Mouse (Mus musculus): Measurements from ENCODE around the gene Tmem150b. TPM values are rescaled to one million over a fixed set of nuclear protein-coding genes. Genes with fewer than 3 reads are reported as not detected.
A peak's percentile ranks its signal among the peaks of the same experiment; 100 is the strongest.

Gene Tmem150b
- polyA plus RNA-seq, 1 experiment from 2014 or later = 0.32 TPM

DNA sequence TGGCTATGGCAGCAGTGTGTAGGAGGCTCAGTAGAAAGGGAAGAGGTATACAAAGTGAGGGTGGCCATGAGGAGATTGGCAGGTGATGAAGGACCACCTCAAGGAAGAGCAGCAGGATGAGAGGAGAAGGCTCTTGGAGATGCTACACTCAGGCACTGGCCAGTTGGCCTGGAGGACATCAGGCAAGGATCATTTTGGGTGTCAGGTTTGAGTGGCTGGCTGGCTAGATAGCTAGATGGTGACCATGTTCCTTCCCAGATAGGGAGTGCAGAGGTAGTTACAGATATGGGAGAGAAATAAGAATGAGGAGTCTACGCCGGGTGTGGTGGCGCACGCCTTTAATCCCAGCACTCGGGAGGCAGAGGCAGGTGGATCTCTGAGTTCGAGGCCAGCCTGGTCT lies 19.8 kb upstream of the Tmem150b start:
- Histone ChIP-seq H3K27ac (replicated peaks) (no peak overlapping the region), H3K4me1 (replicated peaks) (peaks cover 33% of the 10 kb centered on the region), H3K9ac (no peak overlapping the region), H3K9me3 (no peaks in the 10 kb centered on the region), H3K4me3 (no peak overlapping the region), H3K4me2 (no peak overlapping the region), H3K27me3 (no peaks in the 10 kb centered on the region), H3K36me3 (peaks cover 48% of the 10 kb centered on the region)
- 93% methylated on average over 6 of the region's 6 CpGs for WGBS
- ATAC-seq (ENCODE audit: low read depth) = no peak

- no peak for ATAC-seq (ENCODE audit: low read depth)
- H3K27me3 ChIP-seq = no peaks in the 10 kb centered on the region
- WGBS = 77% methylated on average over 2 of the region's 2 CpGs
- 0 out of 2 replicates have a peak overlapping the region, but pooled peaks have one; percentile 14 for H3K9ac ChIP-seq
- no peaks in the 10 kb centered on the region for H3K9me3 ChIP-seq
- peaks cover 44% of the 10 kb centered on the region for H3K36me3 ChIP-seq
- H3K27ac ChIP-seq (replicated peaks) = no peak overlapping the region
- H3K4me3 ChIP-seq = no peak overlapping the region
- H3K4me1 ChIP-seq (replicated peaks) = peaks cover 42% of the 10 kb centered on the region
- H3K4me2 ChIP-seq = no peak overlapping the region
These were observed 18.3 kb upstream of the Tmem150b start for GRCm38 (mm10) chr7:4743354-4743753.

GRCm38 (mm10) chr7:4742482-4742819 lies 17.4 kb upstream of the Tmem150b start:
- peaks cover 44% of the 10 kb centered on the region for H3K4me1 ChIP-seq (replicated peaks)
- no peaks in the 10 kb centered on the region for H3K9me3 ChIP-seq
- no peak for ATAC-seq (ENCODE audit: low read depth)
- H3K4me3 ChIP-seq = no peak overlapping the region
- WGBS = 87% methylated on average over 6 of the region's 6 CpGs
- peak overlapping the region; percentile 85; the same call in 1 of the 2 replicates for H3K4me2 ChIP-seq
- H3K9ac ChIP-seq = peak overlapping the region; percentile 92; the same call in 1 of the 2 replicates
- H3K27me3 ChIP-seq = no peaks in the 10 kb centered on the region
- H3K27ac ChIP-seq (replicated peaks) = no peak overlapping the region
- H3K36me3 ChIP-seq = peaks cover 44% of the 10 kb centered on the region

DNA sequence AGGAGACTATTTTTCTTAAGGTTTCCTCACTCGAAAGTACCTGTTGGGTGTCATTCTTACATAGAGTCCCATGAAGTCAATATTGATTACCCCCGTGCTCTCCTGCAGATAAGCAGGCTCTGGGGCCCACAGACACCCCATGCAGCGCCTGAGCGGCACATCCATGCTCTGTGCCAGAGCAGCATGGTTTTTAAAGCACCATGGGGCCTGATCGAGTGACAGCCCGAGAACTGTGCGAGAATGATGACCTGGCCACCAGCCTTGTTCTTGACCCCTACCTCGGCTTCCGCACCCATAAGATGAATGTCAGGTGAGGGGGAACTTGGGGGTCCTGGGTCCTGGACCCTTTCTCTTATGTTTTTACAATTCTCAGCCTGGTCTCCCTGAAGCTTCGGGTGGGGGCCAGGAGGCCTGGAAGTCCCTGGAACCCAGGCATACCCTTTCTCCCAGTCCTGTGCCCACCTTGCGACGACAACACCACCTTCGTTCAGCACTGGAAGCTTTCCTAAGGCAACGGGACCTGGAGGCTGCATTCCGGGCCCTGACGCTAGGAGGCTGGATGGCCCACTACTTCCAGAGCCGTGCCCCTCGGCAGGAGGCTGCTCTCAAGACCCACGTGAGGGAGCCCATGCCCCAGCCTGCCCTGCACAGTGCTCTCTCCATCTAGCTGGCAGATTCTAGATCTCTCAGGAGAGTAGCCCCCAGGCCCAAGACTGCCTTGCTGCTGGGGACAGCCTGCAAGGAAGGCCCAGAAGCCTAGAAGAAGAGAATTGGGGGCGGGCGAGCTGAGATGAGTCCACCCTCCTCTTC lies 16.8 kb upstream of the Tmem150b start:
- ATAC-seq (ENCODE audit: low read depth) = no peak
- H3K4me3 ChIP-seq = peak overlapping the region; percentile 74
- H3K36me3 ChIP-seq = peaks cover 41% of the 10 kb centered on the region
- peak overlapping the region; percentile 95 for H3K27ac ChIP-seq (replicated peaks)
- peaks cover 44% of the 10 kb centered on the region for H3K4me1 ChIP-seq (replicated peaks)
- H3K9ac ChIP-seq = peak overlapping the region; percentile 92
- H3K9me3 ChIP-seq = no peaks in the 10 kb centered on the region
- H3K4me2 ChIP-seq = peak overlapping the region; percentile 85
- no peaks in the 10 kb centered on the region for H3K27me3 ChIP-seq
- WGBS = 79% methylated on average over 21 of the region's 21 CpGs

DNA sequence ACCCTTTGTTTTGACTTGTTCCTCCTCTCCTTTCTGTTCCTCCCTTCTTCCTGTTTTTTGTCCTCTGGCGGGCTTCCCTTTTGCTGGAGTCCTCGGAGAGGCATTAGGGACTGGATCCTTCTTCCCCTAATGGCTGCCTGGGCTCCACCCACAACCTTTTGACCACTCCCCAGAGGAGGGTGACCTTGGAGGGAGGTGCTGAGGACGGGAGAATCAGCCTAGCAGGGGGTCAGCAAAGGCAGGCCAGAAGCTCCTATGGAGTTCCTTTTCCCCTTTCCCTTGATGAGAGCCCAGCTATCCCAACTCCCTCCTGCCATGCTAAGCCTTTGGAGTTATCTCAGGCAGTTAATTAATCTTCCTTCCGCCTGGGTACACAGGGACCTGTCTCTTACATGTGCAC lies 16.1 kb upstream of the Tmem150b start:
- Histone ChIP-seq H3K4me2 (peak overlapping the region; percentile 85), H3K36me3 (peaks cover 34% of the 10 kb centered on the region), H3K9ac (peak overlapping the region; percentile 92), H3K4me3 (peak overlapping the region; percentile 74), H3K9me3 (no peaks in the 10 kb centered on the region), H3K27ac (replicated peaks) (peak overlapping the region; percentile 95), H3K4me1 (replicated peaks) (peaks cover 40% of the 10 kb centered on the region), H3K27me3 (no peaks in the 10 kb centered on the region)
- WGBS = under 1% methylated on average over 4 of the region's 4 CpGs
- no peak for ATAC-seq (ENCODE audit: low read depth)

DNA sequence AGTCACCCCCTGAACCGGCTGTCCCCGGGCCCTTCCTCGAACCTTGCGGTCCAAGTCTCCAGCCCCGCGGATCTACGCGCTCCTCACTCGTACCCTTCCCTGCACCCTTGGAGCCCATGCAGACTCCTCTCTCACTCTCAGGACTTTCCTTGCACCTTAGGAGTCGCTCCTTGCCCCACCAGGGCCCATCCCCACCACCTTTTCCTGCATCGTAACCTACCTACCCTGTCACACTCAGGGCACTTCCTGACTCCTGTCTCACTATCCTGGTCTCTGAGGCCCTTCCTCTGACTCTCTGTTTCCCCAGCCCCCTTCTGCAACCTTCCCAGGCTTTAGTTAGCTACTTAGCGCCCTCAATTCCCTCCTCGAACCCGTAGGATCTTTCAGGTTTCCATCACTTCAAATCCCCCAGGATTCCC lies 15.3 kb upstream of the Tmem150b start:
- 0% methylated on average over 11 of the region's 14 CpGs for WGBS
- peaks cover 40% of the 10 kb centered on the region for H3K4me1 ChIP-seq (replicated peaks)
- ATAC-seq (ENCODE audit: low read depth) = peak; percentile 42
- H3K27ac ChIP-seq (replicated peaks) = peak overlapping the region; percentile 95
- H3K36me3 ChIP-seq = peaks cover 26% of the 10 kb centered on the region
- no peaks in the 10 kb centered on the region for H3K27me3 ChIP-seq
- peak overlapping the region; percentile 74 for H3K4me3 ChIP-seq
- H3K9ac ChIP-seq = peak overlapping the region; percentile 92
- peak overlapping the region; percentile 85 for H3K4me2 ChIP-seq
- H3K9me3 ChIP-seq = no peaks in the 10 kb centered on the region

DNA sequence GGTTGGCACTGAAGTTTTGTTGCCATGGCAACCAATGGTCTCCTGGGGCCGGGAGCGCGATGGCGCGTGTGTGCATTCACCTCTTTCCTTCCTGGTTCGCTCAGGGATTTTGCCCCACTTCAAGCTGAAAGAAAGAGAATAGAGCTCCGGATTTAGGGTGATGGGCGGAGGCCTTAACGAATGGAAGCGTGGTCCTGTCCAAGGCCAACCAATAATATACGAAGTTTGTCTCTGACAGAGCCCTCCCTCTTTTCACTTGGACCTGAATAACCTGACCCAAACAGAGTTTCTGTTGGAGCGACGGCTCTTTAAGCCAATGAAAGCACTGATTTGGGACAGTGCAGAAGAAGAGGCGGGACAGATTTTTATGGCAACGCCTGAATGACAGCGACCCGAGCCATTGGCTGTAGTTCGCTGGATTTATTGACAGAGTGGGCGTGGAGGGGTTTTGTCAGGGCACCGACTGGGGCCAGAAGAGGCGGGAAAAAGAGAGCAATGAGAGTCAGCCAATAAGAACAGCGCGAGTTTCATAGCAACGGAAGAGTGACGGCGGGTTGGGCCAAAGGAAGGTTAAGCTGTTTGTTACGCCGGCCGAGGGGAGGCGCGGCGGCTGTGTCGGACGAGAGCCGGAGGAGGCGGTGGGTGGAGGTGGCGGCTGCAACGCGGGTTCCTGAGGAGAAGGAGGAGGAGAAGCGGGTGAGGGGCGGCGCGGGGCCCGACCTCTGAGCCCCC lies 14.7 kb upstream of the Tmem150b start, which contains the start of gene Kmt5c:
TSS of gene Kmt5c (plus strand) at position 572 of the 732 bp plus-strand sequence.
- Histone ChIP-seq H3K36me3 (peaks cover 22% of the 10 kb centered on the region), H3K4me3 (peak within 1 kb of the TSS; percentile 74), H3K9me3 (no peaks in the 10 kb centered on the region), H3K4me2 (peak within 1 kb of the TSS; percentile 85), H3K9ac (peak within 1 kb of the TSS; percentile 92), H3K27me3 (no peaks in the 10 kb centered on the region), H3K4me1 (replicated peaks) (peaks cover 40% of the 10 kb centered on the region), H3K27ac (replicated peaks) (peak within 1 kb of the TSS; percentile 95)
- under 1% methylated on average over 42 of the region's 44 CpGs for WGBS
- peak; percentile 98 for ATAC-seq (ENCODE audit: low read depth)

DNA sequence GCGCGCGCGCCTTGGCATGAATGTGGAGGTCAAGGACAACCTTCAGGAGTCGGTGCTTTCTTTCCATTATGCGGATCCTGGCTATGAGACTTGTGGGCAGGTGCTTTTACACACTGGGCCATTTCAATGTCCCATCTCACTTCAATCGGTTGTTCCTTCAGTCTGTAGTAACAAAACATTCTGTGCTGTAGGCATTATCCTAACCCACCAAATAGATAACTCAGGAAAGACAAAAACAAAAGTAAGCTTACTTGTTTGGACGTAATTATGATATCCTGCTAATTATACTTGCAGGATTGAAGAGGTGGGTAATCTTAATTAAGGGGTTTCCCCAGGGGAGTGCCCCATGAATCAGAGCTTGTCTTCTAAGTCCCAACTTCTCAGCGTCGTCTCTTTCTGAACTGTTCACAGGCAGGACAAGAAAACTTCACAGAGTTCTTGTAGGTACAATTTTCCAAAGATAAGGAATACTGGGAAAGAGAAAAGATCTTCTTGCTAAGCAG lies 14.0 kb upstream of the Tmem150b start:
- H3K4me1 ChIP-seq (replicated peaks) = peaks cover 40% of the 10 kb centered on the region
- peak overlapping the region; percentile 45; the same call in 1 of the 2 replicates for H3K9ac ChIP-seq
- 0 out of 2 replicates have a peak, but pooled peaks cover 15% of the 10 kb centered on the region for H3K36me3 ChIP-seq
- H3K9me3 ChIP-seq = no peaks in the 10 kb centered on the region
- peak overlapping the region; percentile 85 for H3K27ac ChIP-seq (replicated peaks)
- H3K4me3 ChIP-seq = peak overlapping the region; percentile 74
- 43% methylated on average over 10 of the region's 10 CpGs for WGBS
- H3K27me3 ChIP-seq = no peaks in the 10 kb centered on the region
- H3K4me2 ChIP-seq = peak overlapping the region; percentile 57
- ATAC-seq (ENCODE audit: low read depth) = no peak

GRCm38 (mm10) chr7:4732968-4733392 lies 7.9 kb upstream of the Tmem150b start:
- Histone ChIP-seq H3K4me1 (replicated peaks) (no peaks in the 10 kb centered on the region), H3K27me3 (0 out of 2 replicates have a peak, but pooled peaks cover 3% of the 10 kb centered on the region), H3K9ac (no peak overlapping the region), H3K9me3 (no peaks in the 10 kb centered on the region), H3K36me3 (no peaks in the 10 kb centered on the region), H3K4me3 (no peak overlapping the region), H3K4me2 (no peak overlapping the region), H3K27ac (replicated peaks) (no peak overlapping the region)
- ATAC-seq (ENCODE audit: low read depth) = no peak
- WGBS = 72% methylated on average over 6 of the region's 6 CpGs

DNA sequence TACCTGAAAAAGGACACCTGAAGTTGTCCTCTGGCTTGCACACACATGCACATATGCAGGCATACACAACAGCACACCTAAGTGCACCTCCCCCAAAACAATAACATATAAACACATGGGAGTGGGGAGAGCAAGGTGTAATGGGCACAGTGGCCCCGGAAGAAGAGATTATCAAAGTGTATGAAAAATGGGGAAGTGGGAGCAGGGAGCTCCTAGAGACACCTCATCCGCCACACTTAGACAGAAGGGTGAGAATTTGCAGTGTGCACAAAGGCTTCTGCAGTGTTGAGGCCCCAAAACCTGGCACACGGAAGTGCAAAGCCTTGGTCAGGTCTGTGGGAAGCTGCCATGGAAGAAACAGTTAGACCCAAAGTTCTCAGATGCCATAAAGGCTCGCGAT lies 6.0 kb upstream of the Tmem150b start:
- no peak overlapping the region for H3K4me3 ChIP-seq
- H3K9ac ChIP-seq = no peak overlapping the region
- no peak overlapping the region for H3K4me2 ChIP-seq
- H3K27ac ChIP-seq (replicated peaks) = no peak overlapping the region
- 80% methylated on average over 5 of the region's 5 CpGs for WGBS
- ATAC-seq (ENCODE audit: low read depth) = no peak
- H3K36me3 ChIP-seq = no peaks in the 10 kb centered on the region
- no peaks in the 10 kb centered on the region for H3K4me1 ChIP-seq (replicated peaks)
- no peaks in the 10 kb centered on the region for H3K9me3 ChIP-seq
- 0 out of 2 replicates have a peak, but pooled peaks cover 3% of the 10 kb centered on the region for H3K27me3 ChIP-seq

GRCm38 (mm10) chr7:4724359-4724758 lies 690 bp downstream of the Tmem150b start:
- Histone ChIP-seq H3K4me1 (replicated peaks) (no peaks in the 10 kb centered on the region), H3K9ac (0 out of 2 replicates have a peak overlapping the region, but pooled peaks have one; percentile 42), H3K4me3 (no peak overlapping the region), H3K4me2 (no peak overlapping the region), H3K27ac (replicated peaks) (no peak overlapping the region), H3K9me3 (no peaks in the 10 kb centered on the region), H3K27me3 (no peaks in the 10 kb centered on the region), H3K36me3 (no peaks in the 10 kb centered on the region)
- WGBS = 84% methylated on average over 3 of the region's 3 CpGs
- ATAC-seq (ENCODE audit: low read depth) = no peak

DNA sequence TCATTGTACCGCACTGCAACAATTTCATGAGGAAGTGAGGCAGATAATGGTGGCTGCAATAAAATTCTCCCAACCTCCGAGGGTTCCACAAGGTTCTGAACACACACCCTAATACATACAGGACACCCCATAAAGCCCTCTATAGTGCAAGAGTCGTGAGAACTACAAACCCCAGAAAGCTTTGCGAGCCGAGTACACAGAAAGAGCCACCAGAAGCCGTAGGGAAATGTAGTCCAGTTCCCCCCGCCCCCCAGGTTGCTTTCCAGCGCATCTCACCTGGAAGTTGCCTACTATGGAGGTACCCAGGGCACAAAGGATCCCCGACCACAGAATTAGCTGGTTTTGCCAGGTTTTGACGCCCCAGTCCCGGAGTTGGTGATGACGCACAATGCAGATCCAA lies 1.5 kb downstream of the Tmem150b start:
- Histone ChIP-seq H3K9ac (peak overlapping the region; percentile 42), H3K9me3 (no peaks in the 10 kb centered on the region), H3K4me2 (peak overlapping the region; percentile 54), H3K27ac (replicated peaks) (no peak overlapping the region), H3K4me1 (replicated peaks) (no peaks in the 10 kb centered on the region), H3K4me3 (peak overlapping the region; percentile 28), H3K27me3 (no peaks in the 10 kb centered on the region), H3K36me3 (no peaks in the 10 kb centered on the region)
- peak; percentile 74; the same call in 1 of the 2 replicates for ATAC-seq (ENCODE audit: low read depth)
- 42% methylated on average over 12 of the region's 12 CpGs for WGBS
